Mouse (Mus musculus) ES-Bruce4 (cell line): Measurements from ENCODE around the gene Sh3d21. TPM values are rescaled to one million over a fixed set of nuclear protein-coding genes. Genes with fewer than 3 reads are reported as not detected.

Experiments used
- H3K27ac ChIP-seq: 2 replicates; pipeline ENCODE4 v1.5.1; 2012; ENCODE audit warnings: low read length, inconsistent platforms; ENCODE audit not compliant: insufficient read depth
- H3K27me3 ChIP-seq: 2 replicates; pipeline ENCODE4 v1.6.1; 2012; ENCODE audit warnings: mild to moderate bottlenecking, low read length, inconsistent platforms; ENCODE audit not compliant: control insufficient read depth, poor library complexity, insufficient read depth, severe bottlenecking
- H3K36me3 ChIP-seq: 2 replicates; pipeline ENCODE4 v1.6.1; 2012; ENCODE audit warnings: inconsistent platforms, mild to moderate bottlenecking, low read length, moderate library complexity; ENCODE audit not compliant: control insufficient read depth, poor library complexity, insufficient read depth, severe bottlenecking
- H3K4me1 ChIP-seq: one replicate; pipeline ENCODE4 v1.8.1; 2011; ENCODE audit warnings: low read length; ENCODE audit not compliant: control insufficient read depth, insufficient read depth
- H3K4me3 ChIP-seq: 2 replicates; pipeline ENCODE4 v1.5.1; 2011; ENCODE audit warnings: low read depth, mild to moderate bottlenecking, low read length
- H3K9ac ChIP-seq: 2 replicates; pipeline ENCODE4 v1.6.1; 2012; ENCODE audit warnings: low read depth, mild to moderate bottlenecking, inconsistent platforms; ENCODE audit not compliant: poor library complexity, severe bottlenecking
- H3K9me3 ChIP-seq: replicated peaks from 2 replicates; pipeline ENCODE4 v1.6.1; 2012; ENCODE audit warnings: mild to moderate bottlenecking, low read length, inconsistent platforms; ENCODE audit not compliant: control insufficient read depth, poor library complexity, insufficient read depth, severe bottlenecking
- CTCF ChIP-seq: IDR thresholded peaks from one replicate; pipeline ENCODE4 v1.8.1; 2011; ENCODE audit warnings: low read depth, low read length
- EP300 ChIP-seq: IDR thresholded peaks from 2 replicates; pipeline ENCODE4 v1.6.1; 2011; ENCODE audit warnings: low read depth, low read length; ENCODE audit not compliant: insufficient read depth
- POLR2A ChIP-seq: IDR thresholded peaks from one replicate; pipeline ENCODE4 v1.8.1; 2011; ENCODE audit warnings: low read length; ENCODE audit not compliant: insufficient read depth
- polyA plus RNA-seq: library from polyadenylated mRNA; stranded (reverse); fragments of >200 nt; gene quantifications from 2 replicates; pipeline ENCODE4 v1.2.4, GENCODE M21; 2011; ENCODE audit warnings: low read depth; ENCODE audit not compliant: missing spikeins, insufficient read depth, insufficient read length

Gene Sh3d21
- polyA plus RNA-seq, 1 experiment: 6.0 TPM

- Histone ChIP-seq H3K27me3 (no peaks in the 10 kb centered on the region), H3K27ac (no peak overlapping the region), H3K4me3 (no peak overlapping the region), H3K36me3 (no peaks in the 10 kb centered on the region), H3K9me3 (no peaks in the 10 kb centered on the region), H3K9ac (no peak overlapping the region), H3K4me1 (peaks cover 2% of the 10 kb centered on the region)
- peak; percentile 81 for TF ChIP-seq CTCF
- TF ChIP-seq EP300: no peak
Observed at GRCm38 (mm10) chr4:126113943-126114342, 49.3 kb downstream of the Sh3d21 start.

DNA sequence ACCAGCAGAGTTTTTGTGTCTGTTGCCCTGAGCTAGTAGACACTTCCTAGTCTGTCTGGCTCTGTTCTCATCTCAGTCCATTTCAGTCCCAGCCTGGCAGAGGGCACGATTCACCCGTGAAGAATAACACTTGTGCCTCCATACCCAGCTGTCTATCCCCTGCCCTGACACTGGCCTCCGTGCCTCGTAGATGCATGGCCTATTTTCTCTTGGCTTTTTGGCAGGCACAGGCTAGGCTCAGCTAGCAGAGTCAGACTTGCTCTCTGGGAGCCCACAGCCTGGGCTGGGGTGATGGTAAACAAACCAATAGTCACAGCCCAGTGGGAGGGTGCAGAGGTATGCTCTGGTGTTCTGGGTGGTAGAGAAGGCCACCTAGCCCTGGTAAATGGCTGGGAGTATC, 50.0 kb downstream of the Sh3d21 start:
- Histone ChIP-seq H3K36me3 (no peaks in the 10 kb centered on the region), H3K9me3 (no peaks in the 10 kb centered on the region), H3K4me1 (peaks cover 2% of the 10 kb centered on the region), H3K27me3 (no peaks in the 10 kb centered on the region), H3K4me3 (no peak overlapping the region), H3K9ac (no peak overlapping the region), H3K27ac (no peak overlapping the region)
- TF ChIP-seq CTCF (no peak), POLR2A (no peak)

DNA sequence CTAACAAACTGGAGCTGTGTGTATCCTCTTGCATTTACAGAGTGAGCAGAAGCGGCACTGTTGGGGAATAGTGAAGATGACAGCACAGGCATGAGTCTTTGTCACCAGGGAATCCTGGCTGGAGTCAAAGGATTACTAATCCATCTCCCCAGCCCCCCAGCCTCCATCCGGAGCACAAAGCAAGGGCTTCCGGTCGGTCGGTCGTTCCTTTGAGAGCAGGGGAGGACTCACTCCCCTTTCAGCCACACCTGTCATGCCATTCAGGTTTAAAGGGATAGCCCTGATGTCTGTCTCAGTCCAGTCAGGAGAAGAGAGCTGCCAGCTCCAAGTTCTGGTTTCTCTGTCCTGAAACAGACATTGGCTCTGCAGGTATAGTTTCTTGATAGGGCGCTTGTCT, 52.1 kb downstream of the Sh3d21 start:
- H3K27ac ChIP-seq: peak overlapping the region; percentile 20
- TF ChIP-seq POLR2A (no peak), CTCF (no peak), EP300 (no peak)
- H3K4me3 ChIP-seq: peak overlapping the region; percentile 19; the same call in 1 of the 2 replicates
- H3K4me1 ChIP-seq: peaks cover 2% of the 10 kb centered on the region
- H3K9me3 ChIP-seq: no peaks in the 10 kb centered on the region
- no peaks in the 10 kb centered on the region for H3K27me3 ChIP-seq
- no peak overlapping the region for H3K9ac ChIP-seq
- H3K36me3 ChIP-seq: no peaks in the 10 kb centered on the region

DNA sequence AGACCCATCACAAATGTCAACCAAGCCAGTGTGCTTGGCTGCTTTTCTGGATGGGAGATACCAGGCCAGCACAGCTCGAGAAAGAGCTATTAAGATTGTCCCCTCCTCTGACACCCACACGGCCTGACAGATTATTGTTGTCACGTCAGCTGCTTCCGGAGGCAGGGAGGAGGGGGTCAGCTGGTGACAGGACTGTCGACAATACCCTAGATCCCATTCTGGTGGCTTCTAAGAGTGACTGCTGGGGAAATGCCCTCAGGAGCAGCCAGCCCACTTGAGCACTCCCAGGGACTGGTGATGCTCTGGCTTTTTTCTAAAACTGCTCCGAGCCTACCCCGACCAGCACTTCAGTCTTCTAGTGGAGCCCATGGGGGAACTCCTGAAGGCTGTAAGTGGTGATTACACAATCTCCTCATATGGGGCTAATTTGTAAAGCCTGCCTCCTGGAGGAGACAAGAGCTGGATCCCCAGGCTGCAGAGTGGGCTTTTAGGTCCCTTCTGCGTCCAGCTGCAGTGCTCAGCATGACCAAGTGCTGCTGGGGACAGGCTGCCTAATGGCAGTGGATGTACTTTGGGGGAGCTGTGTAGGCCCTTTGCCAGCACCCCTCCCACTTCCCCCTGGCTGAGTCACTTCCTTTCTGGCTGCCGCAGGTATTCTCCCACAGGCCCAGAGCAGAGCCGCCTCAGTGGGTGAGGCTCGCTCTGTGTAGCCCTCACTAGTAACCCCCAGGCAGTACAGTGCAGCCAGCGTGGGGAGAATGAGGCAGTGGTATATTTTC, 52.7 kb downstream of the Sh3d21 start:
- TF ChIP-seq POLR2A: no peak
- no peak for TF ChIP-seq EP300
- TF ChIP-seq CTCF: no peak
- Histone ChIP-seq H3K9me3 (no peaks in the 10 kb centered on the region), H3K36me3 (no peaks in the 10 kb centered on the region), H3K27me3 (no peaks in the 10 kb centered on the region), H3K9ac (no peak overlapping the region), H3K4me1 (peaks cover 2% of the 10 kb centered on the region), H3K4me3 (peak overlapping the region; percentile 19; the same call in 1 of the 2 replicates), H3K27ac (peak overlapping the region; percentile 20)

DNA sequence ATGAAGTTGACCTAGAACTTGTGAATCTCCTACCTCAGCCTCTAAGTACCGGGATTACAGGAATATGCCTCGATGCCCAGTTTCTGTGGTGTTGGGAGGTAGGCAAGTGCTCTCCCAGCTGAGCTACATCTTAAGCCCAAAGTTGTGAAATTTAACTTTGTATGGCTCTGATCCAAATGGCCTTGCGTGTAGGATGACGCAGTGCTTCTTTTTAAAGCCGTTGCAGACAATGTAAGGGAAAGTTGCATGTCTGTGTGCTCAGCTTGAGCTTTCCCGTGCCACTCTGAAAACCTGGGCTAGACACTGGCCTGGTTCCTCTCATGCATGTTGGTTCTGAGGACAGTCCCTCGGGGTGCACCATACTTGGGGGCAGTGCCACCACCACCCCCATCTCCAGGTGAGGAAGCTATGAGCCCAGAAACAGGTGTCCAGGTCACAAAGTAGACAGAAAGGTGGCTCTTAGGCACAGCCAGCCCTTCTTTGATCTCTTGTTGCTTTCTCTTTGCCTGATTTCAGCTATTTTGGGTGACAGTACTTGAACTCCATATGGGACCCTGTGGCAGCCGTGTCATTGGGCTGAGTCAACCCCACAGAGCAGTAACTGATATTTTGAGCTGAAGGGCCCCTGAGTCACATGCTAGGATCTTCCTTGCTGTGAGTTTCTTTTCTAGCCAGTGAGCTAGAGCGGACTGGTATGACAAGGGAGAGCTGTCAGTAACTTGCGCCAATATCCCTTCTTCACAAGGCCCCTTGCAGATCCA, 53.5 kb downstream of the Sh3d21 start:
- Histone ChIP-seq H3K9ac (no peak overlapping the region), H3K27ac (no peak overlapping the region), H3K9me3 (no peaks in the 10 kb centered on the region), H3K36me3 (no peaks in the 10 kb centered on the region), H3K4me3 (no peak overlapping the region), H3K27me3 (no peaks in the 10 kb centered on the region), H3K4me1 (peaks cover 2% of the 10 kb centered on the region)
- TF ChIP-seq POLR2A (no peak), EP300 (no peak), CTCF (no peak)

- no peak overlapping the region for H3K27ac ChIP-seq
- H3K4me1 ChIP-seq: peaks cover 2% of the 10 kb centered on the region
Observed at GRCm38 (mm10) chr4:126108061-126108740, 55.1 kb downstream of the Sh3d21 start.

More at GRCm38 (mm10) chr4:126108061-126108740, 55.1 kb downstream of the Sh3d21 start:
- Histone ChIP-seq H3K9ac (no peak overlapping the region), H3K9me3 (no peaks in the 10 kb centered on the region), H3K4me3 (no peak overlapping the region), H3K27me3 (no peaks in the 10 kb centered on the region), H3K36me3 (no peaks in the 10 kb centered on the region)
- TF ChIP-seq EP300 (no peak), POLR2A (no peak), CTCF (no peak)
